Mouse (Mus musculus): ENCODE data around the gene Fam205a2. TPM values are rescaled to one million over a fixed set of nuclear protein-coding genes. Genes with fewer than 3 reads are reported as not detected.

The Fam205a2 gene
- not detected for polyA plus RNA-seq (2015; fragmentation: Illumina TruSeq; extraction: RNeasy Lipid Tissue Mini Kit (QIAGEN cat#74804); ENCODE audit: insufficient read depth, low read depth, low replicate concordance)

DNA sequence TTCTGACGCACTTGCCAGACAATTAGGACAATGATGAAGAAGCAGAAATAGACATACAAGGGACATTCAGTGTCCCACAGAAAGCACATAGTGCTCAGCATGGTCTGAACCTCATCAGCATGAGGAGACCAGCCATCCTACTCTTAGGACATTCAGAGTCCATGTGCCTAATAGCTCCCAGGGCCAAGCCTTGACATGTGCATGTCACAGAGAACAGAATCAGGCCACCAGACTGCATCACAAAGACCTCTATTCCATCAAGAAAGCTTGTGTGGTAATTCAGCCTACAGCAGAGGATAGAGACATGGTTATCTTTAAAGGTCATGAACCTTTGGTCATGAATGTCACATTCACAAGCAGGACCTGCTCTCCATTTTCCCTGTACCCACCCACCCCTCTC is at the start of gene Fam205a2:
Gene Fam205a2 (minus strand): TSS at position 101 of the 400 bp plus-strand sequence.

Other genes with a start within 250 kb of the Fam205a2 start
- not detected for gene Gm21953, start 233.9 kb downstream of the Fam205a2 start, polyA plus RNA-seq (2015; fragmentation: Illumina TruSeq; extraction: RNeasy Lipid Tissue Mini Kit (QIAGEN cat#74804); ENCODE audit: insufficient read depth, low read depth, low replicate concordance)
- not detected for gene Fam205a3, start 209.8 kb downstream of the Fam205a2 start, polyA plus RNA-seq (2015; fragmentation: Illumina TruSeq; extraction: RNeasy Lipid Tissue Mini Kit (QIAGEN cat#74804); ENCODE audit: insufficient read depth, low read depth, low replicate concordance)
- gene Gm21586, start 88.8 kb downstream of the Fam205a2 start, polyA plus RNA-seq (2015; fragmentation: Illumina TruSeq; extraction: RNeasy Lipid Tissue Mini Kit (QIAGEN cat#74804); ENCODE audit: insufficient read depth, low read depth, low replicate concordance), result not detected
- not detected for gene Gm2163, start 61.4 kb downstream of the Fam205a2 start, polyA plus RNA-seq (2015; fragmentation: Illumina TruSeq; extraction: RNeasy Lipid Tissue Mini Kit (QIAGEN cat#74804); ENCODE audit: insufficient read depth, low read depth, low replicate concordance)
- gene Gm10591, start 84.0 kb upstream of the Fam205a2 start, polyA plus RNA-seq (2015; fragmentation: Illumina TruSeq; extraction: RNeasy Lipid Tissue Mini Kit (QIAGEN cat#74804); ENCODE audit: insufficient read depth, low read depth, low replicate concordance), result not detected
- gene Gm2564, start 101.5 kb upstream of the Fam205a2 start, polyA plus RNA-seq (2015; fragmentation: Illumina TruSeq; extraction: RNeasy Lipid Tissue Mini Kit (QIAGEN cat#74804); ENCODE audit: insufficient read depth, low read depth, low replicate concordance), result 2.6 TPM
- gene Ccl27b, start 127.1 kb upstream of the Fam205a2 start, polyA plus RNA-seq (2015; fragmentation: Illumina TruSeq; extraction: RNeasy Lipid Tissue Mini Kit (QIAGEN cat#74804); ENCODE audit: insufficient read depth, low read depth, low replicate concordance), result not detected
- gene Il11ra2, start 133.7 kb upstream of the Fam205a2 start, polyA plus RNA-seq (2015; fragmentation: Illumina TruSeq; extraction: RNeasy Lipid Tissue Mini Kit (QIAGEN cat#74804); ENCODE audit: insufficient read depth, low read depth, low replicate concordance), result not detected
- gene 4930578G10Rik, start 207.4 kb upstream of the Fam205a2 start, polyA plus RNA-seq (2015; fragmentation: Illumina TruSeq; extraction: RNeasy Lipid Tissue Mini Kit (QIAGEN cat#74804); ENCODE audit: insufficient read depth, low read depth, low replicate concordance), result not detected
- 5.0 TPM for gene Ccl19, start 228.4 kb upstream of the Fam205a2 start, polyA plus RNA-seq (2015; fragmentation: Illumina TruSeq; extraction: RNeasy Lipid Tissue Mini Kit (QIAGEN cat#74804); ENCODE audit: insufficient read depth, low read depth, low replicate concordance)
- gene Ccl21a, start 245.8 kb upstream of the Fam205a2 start, polyA plus RNA-seq (2015; fragmentation: Illumina TruSeq; extraction: RNeasy Lipid Tissue Mini Kit (QIAGEN cat#74804); ENCODE audit: insufficient read depth, low read depth, low replicate concordance), result 63.2 TPM